Mouse (Mus musculus): Measurements from ENCODE around the gene Arl4d. TPM values are rescaled to one million over a fixed set of nuclear protein-coding genes. Genes with fewer than 3 reads are reported as not detected.

Gene Arl4d
- polyA plus RNA-seq, 1 experiment from 2014 or later: 24.7 TPM

GRCm38 (mm10) chr11:101714012-101714411 lies 48.7 kb downstream of the Arl4d start:
- WGBS: 57% methylated on average over 7 of the region's 7 CpGs
- Histone ChIP-seq H3K27me3 (replicated peaks) (no peaks in the 10 kb centered on the region), H3K4me1 (0 out of 2 replicates have a peak, but pooled peaks cover 7% of the 10 kb centered on the region), H3K4me2 (replicated peaks) (no peak overlapping the region), H3K36me3 (no peaks in the 10 kb centered on the region), H3K9ac (no peak overlapping the region), H3K4me3 (no peak overlapping the region), H3K9me3 (no peaks in the 10 kb centered on the region), H3K27ac (no peak overlapping the region)
- ATAC-seq (ENCODE audit: low FRiP score, low read depth): no peak

Other genes starting within 250 kb of the Arl4d start
- gene Aarsd1, start 247.9 kb upstream of the Arl4d start, polyA plus RNA-seq (2016; fragmentation: Nextera tagmentation; extraction: Ambion mirVana): 85.3 and 86.4 TPM in 2 replicates
- gene Gm27029, start 240.7 kb upstream of the Arl4d start, polyA plus RNA-seq (2016; fragmentation: Nextera tagmentation; extraction: Ambion mirVana): 6.7 and 10.0 TPM in 2 replicates
- gene Rundc1, start 240.5 kb upstream of the Arl4d start, polyA plus RNA-seq (2016; fragmentation: Nextera tagmentation; extraction: Ambion mirVana): 28.2 and 29.0 TPM in 2 replicates
- 3.2 and 4.4 TPM in 2 replicates for gene Ptges3l, start 240.2 kb upstream of the Arl4d start, polyA plus RNA-seq (2016; fragmentation: Nextera tagmentation; extraction: Ambion mirVana)
- gene Rpl27, start 223.2 kb upstream of the Arl4d start, polyA plus RNA-seq (2016; fragmentation: Nextera tagmentation; extraction: Ambion mirVana): 327 and 346 TPM in 2 replicates
- gene Ifi35, start 217.1 kb upstream of the Arl4d start, polyA plus RNA-seq (2016; fragmentation: Nextera tagmentation; extraction: Ambion mirVana): 3.4 and 4.3 TPM in 2 replicates
- 84.0 and 99.7 TPM in 2 replicates for gene Rnd2, start 200.5 kb upstream of the Arl4d start, polyA plus RNA-seq (2016; fragmentation: Nextera tagmentation; extraction: Ambion mirVana)
- gene Vat1, start 199.3 kb upstream of the Arl4d start, polyA plus RNA-seq (2016; fragmentation: Nextera tagmentation; extraction: Ambion mirVana): 71.6 and 75.1 TPM in 2 replicates
- gene Brca1, start 113.6 kb upstream of the Arl4d start, polyA plus RNA-seq (2016; fragmentation: Nextera tagmentation; extraction: Ambion mirVana): 10.0 TPM in 2 replicates
- gene Nbr1, start 113.4 kb upstream of the Arl4d start, polyA plus RNA-seq (2016; fragmentation: Nextera tagmentation; extraction: Ambion mirVana): 116 and 123 TPM in 2 replicates
- 2.8 TPM in 2 replicates for gene Tmem106a, start 83.3 kb upstream of the Arl4d start, polyA plus RNA-seq (2016; fragmentation: Nextera tagmentation; extraction: Ambion mirVana)
- gene Gm11634, start 66.3 kb upstream of the Arl4d start, polyA plus RNA-seq (2016; fragmentation: Nextera tagmentation; extraction: Ambion mirVana): not detected in 2 replicates
- gene Rdm1, start 38.3 kb upstream of the Arl4d start, polyA plus RNA-seq (2016; fragmentation: Nextera tagmentation; extraction: Ambion mirVana): 28.3 and 35.0 TPM in 2 replicates
- 40.0 and 43.2 TPM in 2 replicates for gene Dhx8, start 67.4 kb downstream of the Arl4d start, polyA plus RNA-seq (2016; fragmentation: Nextera tagmentation; extraction: Ambion mirVana)
- gene Etv4, start 119.8 kb downstream of the Arl4d start, polyA plus RNA-seq (2016; fragmentation: Nextera tagmentation; extraction: Ambion mirVana): 10.7 and 15.4 TPM in 2 replicates
- 5.4 and 8.0 TPM in 2 replicates for gene Meox1, start 228.8 kb downstream of the Arl4d start, polyA plus RNA-seq (2016; fragmentation: Nextera tagmentation; extraction: Ambion mirVana)